Mouse (Mus musculus) hindbrain, postnatal 0 days (tissue): ENCODE measurements around the gene Crocc. TPM values are rescaled to one million over a fixed set of nuclear protein-coding genes. Genes with fewer than 3 reads are reported as not detected.
A peak's percentile ranks its signal among the peaks of the same experiment; 100 is the strongest.

Experiments used
- ATAC-seq: fragments of 200-750 bp; cut with Nextera tagmentation; 2 replicates; pipeline ENCODE4 v1.8.0; 2017; ENCODE audit warnings: mild to moderate bottlenecking, moderate TSS enrichment, moderate library complexity
- DNase-seq: peaks from one replicate; pipeline ENCODE4 v3.0.0-alpha.2; 2015; ENCODE audit warnings: low spot score
- H3K27ac ChIP-seq: fragments of 300-500 bp; sonication (generic); 2 replicates; pipeline ENCODE4 v1.5.1; 2014; ENCODE audit warnings: mild to moderate bottlenecking
- H3K27me3 ChIP-seq: fragments of 300-500 bp; sonication (generic); 2 replicates; pipeline ENCODE4 v1.6.1; 2014; ENCODE audit warnings: low read length, mixed read lengths; ENCODE audit not compliant: insufficient read depth
- H3K36me3 ChIP-seq: fragments of 300-500 bp; sonication (generic); 2 replicates; pipeline ENCODE4 v1.6.1; 2014; ENCODE audit warnings: low read length, mixed read lengths; ENCODE audit not compliant: insufficient read depth
- H3K4me1 ChIP-seq: fragments of 300-500 bp; sonication (generic); 2 replicates; pipeline ENCODE4 v1.6.1; 2014; ENCODE audit warnings: antibody characterized with exemption, low read length, mixed read lengths; ENCODE audit not compliant: insufficient read depth
- H3K4me2 ChIP-seq: fragments of 300-500 bp; sonication (generic); 2 replicates; pipeline ENCODE4 v1.6.1; 2014; ENCODE audit warnings: low read depth, mild to moderate bottlenecking, low read length, moderate library complexity, mixed read lengths
- H3K4me3 ChIP-seq: fragments of 300-500 bp; sonication (generic); 2 replicates; pipeline ENCODE4 v1.5.1; 2014; ENCODE audit warnings: low read length
- H3K9ac ChIP-seq: fragments of 300-500 bp; sonication (generic); replicated peaks from 2 replicates; pipeline ENCODE4 v1.6.1; 2014; ENCODE audit warnings: mild to moderate bottlenecking, low read length, moderate library complexity, mixed read lengths
- H3K9me3 ChIP-seq: fragments of 300-500 bp; sonication (generic); 2 replicates; pipeline ENCODE4 v1.6.1; 2016; ENCODE audit warnings: low read length, mixed read lengths
- CTCF ChIP-seq: IDR thresholded peaks from 2 replicates; pipeline ENCODE4 v1.5.1; 2016; ENCODE audit warnings: antibody characterized with exemption, control low read depth, low read depth
- WGBS: fragments of 180-500 bp; shearing (Covaris S2); extraction: QIAGEN DNeasy Blood & Tissue Kit; methylation state at CpG from one replicate; pipeline ENCODE4 v1.1.7; 2014; 5-methylcytosine and 5-hydroxymethylcytosine counted together
- polyA plus RNA-seq: library from polyadenylated mRNA; unstranded; fragments of >200 nt; fragmentation: Nextera tagmentation; extraction: Ambion mirVana; gene quantifications from 2 replicates; pipeline ENCODE4 v1.2.1, GENCODE M21; 2015
- total RNA-seq: library from RNA; depleted of rRNA; stranded (reverse); fragments of >200 nt; gene quantifications from 2 replicates; pipeline ENCODE4 v1.2.3, GENCODE M21; 2014

Gene Crocc
- total and polyA plus RNA-seq, 2 experiments from 2014 or later: 3.9 to 18.7 TPM

DNA sequence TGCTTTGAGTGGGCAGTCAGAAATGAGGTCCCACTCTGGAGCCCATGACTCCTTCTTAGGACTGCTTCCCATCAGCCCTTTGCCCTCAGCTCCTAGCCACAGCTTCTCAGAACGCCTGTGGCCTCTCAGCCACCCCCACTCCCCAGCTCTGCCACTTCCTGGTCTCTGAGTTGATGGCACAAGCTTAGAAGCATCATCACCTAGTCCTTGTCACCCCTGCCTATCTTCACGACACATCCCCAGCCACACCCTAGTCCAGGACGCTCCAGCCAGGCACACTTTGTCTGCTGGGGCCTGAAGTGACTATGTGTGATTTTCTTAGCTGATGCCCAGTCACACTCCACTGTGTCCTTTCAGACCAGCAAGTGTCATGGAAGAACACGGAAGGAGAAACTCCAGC lies 38.6 kb upstream of the Crocc start:
- no peak overlapping the region for H3K4me2 ChIP-seq
- TF ChIP-seq CTCF: no peak
- no peak overlapping the region for H3K4me3 ChIP-seq
- no peaks in the 10 kb centered on the region for H3K4me1 ChIP-seq
- no peak for ATAC-seq
- no peaks in the 10 kb centered on the region for H3K36me3 ChIP-seq
- DNase-seq: no peak
- H3K9ac ChIP-seq: no peak overlapping the region
- no peaks in the 10 kb centered on the region for H3K27me3 ChIP-seq
- WGBS: 77% methylated on average over 4 of the region's 4 CpGs
- H3K9me3 ChIP-seq: no peaks in the 10 kb centered on the region
- H3K27ac ChIP-seq: no peak overlapping the region

GRCm38 (mm10) chr4:141096710-141097109 lies 36.4 kb upstream of the Crocc start:
- 10% methylated on average over 9 of the region's 9 CpGs for WGBS
- Histone ChIP-seq H3K36me3 (no peaks in the 10 kb centered on the region), H3K9ac (no peak overlapping the region), H3K27ac (no peak overlapping the region), H3K4me3 (no peak overlapping the region), H3K9me3 (no peaks in the 10 kb centered on the region), H3K4me2 (no peak overlapping the region), H3K27me3 (no peaks in the 10 kb centered on the region), H3K4me1 (no peaks in the 10 kb centered on the region)
- DNase-seq (no peak), ATAC-seq (no peak)
- no peak for TF ChIP-seq CTCF

- Histone ChIP-seq H3K27me3 (no peaks in the 10 kb centered on the region), H3K36me3 (no peaks in the 10 kb centered on the region), H3K9me3 (no peaks in the 10 kb centered on the region), H3K4me1 (no peaks in the 10 kb centered on the region), H3K27ac (no peak overlapping the region), H3K4me3 (no peak overlapping the region), H3K9ac (no peak overlapping the region), H3K4me2 (no peak overlapping the region)
- TF ChIP-seq CTCF: no peak
- 62% methylated on average over 10 of the region's 10 CpGs for WGBS
- DNase-seq: no peak
- ATAC-seq: no peak
These were observed 34.7 kb upstream of the Crocc start for GRCm38 (mm10) chr4:141095016-141095415.

- WGBS: 63% methylated on average over 9 of the region's 9 CpGs
- no peak for ATAC-seq
These were observed 28.4 kb upstream of the Crocc start for GRCm38 (mm10) chr4:141088714-141089113.

GRCm38 (mm10) chr4:141088033-141088432 lies 27.7 kb upstream of the Crocc start, which contains the start of gene Spata21:
Spata21 (plus strand) TSS chr4:141088333.
- no peak within 1 kb of the TSS for H3K9ac ChIP-seq
- DNase-seq (no peak), ATAC-seq (no peak)

More at GRCm38 (mm10) chr4:141088714-141089113, 28.4 kb upstream of the Crocc start:
- no peak for DNase-seq
- Histone ChIP-seq H3K4me3 (no peak overlapping the region), H3K27ac (no peak overlapping the region), H3K9ac (no peak overlapping the region), H3K4me2 (no peak overlapping the region), H3K9me3 (no peaks in the 10 kb centered on the region), H3K36me3 (no peaks in the 10 kb centered on the region), H3K4me1 (no peaks in the 10 kb centered on the region), H3K27me3 (no peaks in the 10 kb centered on the region)
- TF ChIP-seq CTCF: no peak

GRCm38 (mm10) chr4:141086862-141087261 lies 26.5 kb upstream of the Crocc start:
- no peaks in the 10 kb centered on the region for H3K9me3 ChIP-seq
- no peaks in the 10 kb centered on the region for H3K4me1 ChIP-seq
- no peak overlapping the region for H3K27ac ChIP-seq
- TF ChIP-seq CTCF: no peak
- 79% methylated on average over 10 of the region's 10 CpGs for WGBS
- H3K4me2 ChIP-seq: no peak overlapping the region
- H3K27me3 ChIP-seq: no peaks in the 10 kb centered on the region
- ATAC-seq: no peak
- no peak for DNase-seq
- H3K9ac ChIP-seq: no peak overlapping the region
- H3K36me3 ChIP-seq: no peaks in the 10 kb centered on the region
- H3K4me3 ChIP-seq: no peak overlapping the region

More at GRCm38 (mm10) chr4:141088033-141088432, 27.7 kb upstream of the Crocc start, which contains the start of gene Spata21:
- 71% methylated on average over 6 of the region's 6 CpGs for WGBS
- Histone ChIP-seq H3K36me3 (no peaks in the 10 kb centered on the region), H3K27ac (no peak within 1 kb of the TSS), H3K9me3 (no peaks in the 10 kb centered on the region), H3K4me2 (no peak within 1 kb of the TSS), H3K4me1 (no peaks in the 10 kb centered on the region), H3K27me3 (no peaks in the 10 kb centered on the region), H3K4me3 (no peak within 1 kb of the TSS)
- no peak for TF ChIP-seq CTCF

GRCm38 (mm10) chr4:141078510-141079137 lies 18.3 kb upstream of the Crocc start:
- H3K4me3 ChIP-seq: peak overlapping the region; percentile 98; the same call in 1 of the 2 replicates
- H3K9me3 ChIP-seq: no peaks in the 10 kb centered on the region
- no peak overlapping the region for H3K4me2 ChIP-seq
- TF ChIP-seq CTCF: no peak
- H3K36me3 ChIP-seq: 0 out of 2 replicates have a peak, but pooled peaks cover under 1% of the 10 kb centered on the region
- no peak overlapping the region for H3K27ac ChIP-seq
- peaks cover 7% of the 10 kb centered on the region for H3K4me1 ChIP-seq
- DNase-seq: no peak
- no peaks in the 10 kb centered on the region for H3K27me3 ChIP-seq
- 70% methylated on average over 18 of the region's 18 CpGs for WGBS
- no peak overlapping the region for H3K9ac ChIP-seq
- ATAC-seq: no peak
